Mouse (Mus musculus): ENCODE measurements around the gene Rock2. TPM values are rescaled to one million over a fixed set of nuclear protein-coding genes. Genes with fewer than 3 reads are reported as not detected.

The Rock2 gene
- polyA plus RNA-seq, 1 experiment from 2014 or later = 14.4 TPM

GRCm38 (mm10) chr12:16893656-16894395, 869 bp upstream of the Rock2 start:
- no peaks in the 10 kb centered on the region for H3K36me3 ChIP-seq
- WGBS (ENCODE audit: insufficient replicate concordance) = 5% methylated on average over 18 of the region's 18 CpGs
- H3K27me3 ChIP-seq (replicated peaks) = 0 out of 2 replicates have a peak, but pooled peaks cover 3% of the 10 kb centered on the region
- peak overlapping the region; percentile 93 for H3K27ac ChIP-seq
- H3K4me2 ChIP-seq = peak overlapping the region; percentile 84
- no peaks in the 10 kb centered on the region for H3K9me3 ChIP-seq (replicated peaks)
- H3K4me1 ChIP-seq = peaks cover 42% of the 10 kb centered on the region
- H3K4me3 ChIP-seq = peak overlapping the region; percentile 96
- H3K9ac ChIP-seq = peak overlapping the region; percentile 98
- ATAC-seq = no peak

DNA sequence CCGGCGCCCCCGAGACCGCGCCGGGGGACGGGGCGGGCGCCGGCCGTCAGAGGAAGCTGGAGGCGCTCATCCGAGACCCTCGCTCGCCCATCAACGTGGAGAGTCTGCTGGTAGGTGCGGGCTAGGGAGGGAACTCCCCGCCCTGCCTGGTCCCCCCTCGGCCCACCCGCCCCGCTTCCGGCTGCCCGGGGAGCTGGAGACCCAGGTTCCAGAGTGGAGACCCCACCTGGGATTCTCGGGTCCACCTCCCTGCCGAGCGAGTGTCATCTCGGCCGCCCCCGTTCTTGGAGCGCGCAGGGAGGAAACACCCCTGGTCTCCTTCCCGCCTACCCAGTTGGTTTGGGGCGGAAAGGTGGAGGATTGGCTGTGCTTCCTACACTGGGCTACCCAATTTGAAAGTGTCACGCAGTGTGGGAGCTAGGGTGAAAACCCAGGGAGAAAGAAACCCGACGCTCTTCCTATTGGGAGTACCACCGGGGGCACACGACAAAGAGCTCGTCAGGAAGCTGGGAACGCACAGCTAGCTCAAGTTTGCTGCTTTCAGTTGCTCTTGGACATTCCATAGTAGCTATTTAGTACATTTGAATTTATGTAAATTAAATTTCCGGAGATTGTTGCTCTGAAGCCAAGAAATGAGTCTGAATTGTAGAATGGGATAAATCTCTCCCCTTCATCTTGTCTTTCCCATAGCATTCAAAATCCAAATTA, 680 bp downstream of the Rock2 start:
- WGBS (ENCODE audit: insufficient replicate concordance) = under 1% methylated on average over 25 of the region's 41 CpGs
- Histone ChIP-seq H3K36me3 (no peaks in the 10 kb centered on the region), H3K27me3 (replicated peaks) (no peaks in the 10 kb centered on the region), H3K4me2 (peak overlapping the region; percentile 84), H3K4me1 (peaks cover 54% of the 10 kb centered on the region), H3K4me3 (peak overlapping the region; percentile 96), H3K9ac (peak overlapping the region; percentile 98), H3K27ac (peak overlapping the region; percentile 93), H3K9me3 (replicated peaks) (no peaks in the 10 kb centered on the region)
- ATAC-seq = peak; percentile 49

DNA sequence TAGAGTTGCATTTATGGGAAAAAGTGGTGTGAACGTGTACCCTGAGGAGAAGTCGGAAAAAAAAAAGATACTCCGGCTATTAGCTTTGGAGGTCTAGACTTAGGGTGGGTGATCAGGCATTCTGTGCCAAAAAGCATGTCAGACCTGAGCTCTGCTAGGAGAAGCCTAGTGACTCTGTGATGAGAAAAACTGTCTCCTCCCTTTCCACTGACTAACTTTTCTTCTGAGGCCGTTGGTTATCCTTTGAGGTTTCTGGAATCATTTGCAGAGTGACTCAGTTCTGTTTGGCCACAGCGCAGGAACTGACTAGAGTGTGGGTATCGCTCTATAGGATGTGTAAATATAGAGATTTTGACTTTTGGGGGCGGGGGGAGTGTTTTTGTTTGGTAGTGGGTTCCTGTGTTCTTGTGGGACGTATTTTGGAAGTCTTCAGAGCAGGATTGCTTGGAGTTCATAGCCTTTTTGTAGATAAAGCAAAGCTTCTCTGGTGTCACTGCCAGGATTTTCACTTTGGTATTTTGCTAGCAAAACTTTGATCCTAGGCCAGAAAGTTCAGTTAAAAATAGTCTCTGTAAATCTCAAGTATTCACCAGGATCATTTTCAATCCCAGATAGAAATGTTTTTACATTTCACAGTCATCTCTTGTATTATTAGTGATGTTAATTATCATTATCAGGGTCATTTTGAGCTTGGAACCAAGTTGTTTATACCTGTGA, 1.5 kb downstream of the Rock2 start:
- Histone ChIP-seq H3K4me2 (peak overlapping the region; percentile 84), H3K4me1 (peaks cover 61% of the 10 kb centered on the region), H3K27ac (peak overlapping the region; percentile 93; the same call in 1 of the 2 replicates), H3K9me3 (replicated peaks) (no peaks in the 10 kb centered on the region), H3K9ac (peak overlapping the region; percentile 98), H3K4me3 (peak overlapping the region; percentile 96), H3K36me3 (no peaks in the 10 kb centered on the region), H3K27me3 (replicated peaks) (no peaks in the 10 kb centered on the region)
- WGBS (ENCODE audit: insufficient replicate concordance) = 13% methylated on average over 8 of the region's 8 CpGs
- no peak for ATAC-seq

DNA sequence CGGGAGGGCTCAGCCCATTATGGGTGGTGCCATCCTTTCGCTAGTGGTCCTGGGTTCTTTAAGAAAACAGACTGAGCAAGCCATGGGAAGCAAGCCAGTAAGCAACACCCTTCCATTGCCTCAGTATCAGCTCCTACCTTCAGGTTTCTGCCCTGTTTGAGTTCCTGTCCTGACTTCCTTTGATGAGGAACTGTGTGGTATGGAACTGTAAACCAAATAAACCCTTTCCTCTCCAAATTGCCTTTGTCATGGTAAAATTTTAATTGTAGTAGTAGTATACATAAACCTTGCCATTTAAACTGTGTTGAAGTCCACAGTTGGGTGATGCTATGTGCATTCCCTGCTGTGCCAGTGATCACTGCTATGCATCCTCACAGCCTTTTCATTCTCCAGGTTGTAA, 2.5 kb downstream of the Rock2 start:
- Histone ChIP-seq H3K4me3 (0 out of 2 replicates have a peak overlapping the region, but pooled peaks have one; percentile 96), H3K27me3 (replicated peaks) (no peaks in the 10 kb centered on the region), H3K9me3 (replicated peaks) (no peaks in the 10 kb centered on the region), H3K4me2 (peak overlapping the region; percentile 84), H3K27ac (no peak overlapping the region), H3K36me3 (no peaks in the 10 kb centered on the region), H3K9ac (no peak overlapping the region), H3K4me1 (peaks cover 65% of the 10 kb centered on the region)
- no peak for ATAC-seq
- 45% methylated on average over 2 of the region's 2 CpGs for WGBS (ENCODE audit: insufficient replicate concordance)

DNA sequence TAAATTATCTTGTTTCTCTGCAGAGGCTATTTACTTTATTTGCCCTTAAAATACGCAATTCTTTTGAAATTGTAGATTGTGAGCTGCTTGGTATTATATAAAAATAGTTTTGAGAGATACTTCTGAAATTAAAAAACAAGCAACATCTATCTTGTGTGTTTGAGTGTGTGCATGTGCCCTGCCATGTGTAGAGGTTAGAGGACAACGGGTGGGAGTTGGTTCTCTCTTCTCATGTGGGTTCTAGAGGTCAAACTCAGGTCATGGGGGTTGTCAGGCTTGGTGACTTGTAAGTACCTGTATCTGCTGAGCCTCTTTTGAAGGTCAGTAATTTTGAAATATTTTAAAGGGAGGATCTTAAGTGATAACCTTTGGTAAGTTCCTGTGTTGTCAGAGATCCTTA, 3.5 kb downstream of the Rock2 start:
- Histone ChIP-seq H3K27me3 (replicated peaks) (no peaks in the 10 kb centered on the region), H3K9me3 (replicated peaks) (no peaks in the 10 kb centered on the region), H3K4me1 (peaks cover 58% of the 10 kb centered on the region), H3K9ac (no peak overlapping the region), H3K27ac (no peak overlapping the region), H3K4me3 (no peak overlapping the region), H3K36me3 (no peaks in the 10 kb centered on the region), H3K4me2 (0 out of 2 replicates have a peak overlapping the region, but pooled peaks have one; percentile 12)
- ATAC-seq = no peak
- WGBS (ENCODE audit: insufficient replicate concordance) = 52% methylated on average over 2 of the region's 2 CpGs

DNA sequence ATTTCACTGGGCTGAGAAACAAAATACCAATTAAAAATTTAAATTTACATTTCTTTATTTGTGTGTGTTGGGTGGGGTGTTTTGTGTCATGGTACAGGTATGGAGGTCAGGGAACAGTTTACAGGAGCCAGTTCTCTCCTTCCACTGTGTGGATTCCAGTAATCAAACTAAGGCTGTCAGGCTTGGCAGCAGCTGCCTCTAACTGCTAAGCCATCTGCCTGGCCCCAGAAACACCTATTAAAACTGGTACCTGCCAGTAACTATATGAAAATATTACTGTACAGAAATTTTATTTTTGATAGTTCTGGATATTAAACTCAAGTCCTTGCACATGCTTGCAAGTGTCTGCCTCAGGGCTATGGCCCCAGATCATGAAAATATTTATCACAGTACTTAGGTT, 4.1 kb downstream of the Rock2 start:
- Histone ChIP-seq H3K4me1 (peaks cover 54% of the 10 kb centered on the region), H3K4me3 (no peak overlapping the region), H3K27me3 (replicated peaks) (no peaks in the 10 kb centered on the region), H3K9me3 (replicated peaks) (no peaks in the 10 kb centered on the region), H3K36me3 (no peaks in the 10 kb centered on the region), H3K9ac (no peak overlapping the region), H3K4me2 (no peak overlapping the region), H3K27ac (no peak overlapping the region)
- no peak for ATAC-seq

DNA sequence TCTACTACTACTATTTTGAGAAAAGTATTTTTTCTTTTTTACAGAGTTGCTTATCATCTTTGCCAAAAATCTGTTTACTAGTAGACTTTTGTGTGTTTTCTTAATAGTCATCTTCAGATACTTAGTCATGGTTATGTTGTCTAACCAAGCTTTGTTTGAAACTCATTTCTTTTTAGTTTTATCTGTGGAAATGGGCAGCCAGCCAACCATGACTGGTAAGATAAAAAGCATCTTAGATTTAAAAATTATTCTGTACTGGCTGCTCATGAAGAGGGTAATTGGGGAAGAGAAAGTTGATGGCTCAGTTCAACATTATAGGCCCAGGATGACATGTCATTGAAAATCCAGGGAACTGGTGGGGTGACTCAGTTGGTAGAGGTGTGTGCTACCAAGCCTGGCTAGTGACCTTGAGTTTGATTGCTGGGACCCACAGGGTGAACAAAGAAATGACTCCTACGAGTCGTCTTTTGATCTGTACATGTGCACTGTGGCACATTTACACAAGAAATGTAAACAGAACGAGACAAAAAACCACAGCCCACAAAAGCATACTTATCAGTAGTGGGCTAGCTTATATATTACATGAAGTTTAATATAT, 6.0 kb downstream of the Rock2 start:
- no peaks in the 10 kb centered on the region for H3K36me3 ChIP-seq
- 0 out of 2 replicates have a peak overlapping the region, but pooled peaks have one; percentile 45 for H3K27ac ChIP-seq
- peaks cover 52% of the 10 kb centered on the region for H3K4me1 ChIP-seq
- 0 out of 2 replicates have a peak, but pooled peaks have one; percentile 21 for ATAC-seq
- H3K27me3 ChIP-seq (replicated peaks) = no peaks in the 10 kb centered on the region
- H3K4me2 ChIP-seq = no peak overlapping the region
- no peak overlapping the region for H3K4me3 ChIP-seq
- WGBS (ENCODE audit: insufficient replicate concordance) = 39% methylated on average over 3 of the region's 3 CpGs
- peak overlapping the region; percentile 23; the same call in 1 of the 2 replicates for H3K9ac ChIP-seq
- no peaks in the 10 kb centered on the region for H3K9me3 ChIP-seq (replicated peaks)

DNA sequence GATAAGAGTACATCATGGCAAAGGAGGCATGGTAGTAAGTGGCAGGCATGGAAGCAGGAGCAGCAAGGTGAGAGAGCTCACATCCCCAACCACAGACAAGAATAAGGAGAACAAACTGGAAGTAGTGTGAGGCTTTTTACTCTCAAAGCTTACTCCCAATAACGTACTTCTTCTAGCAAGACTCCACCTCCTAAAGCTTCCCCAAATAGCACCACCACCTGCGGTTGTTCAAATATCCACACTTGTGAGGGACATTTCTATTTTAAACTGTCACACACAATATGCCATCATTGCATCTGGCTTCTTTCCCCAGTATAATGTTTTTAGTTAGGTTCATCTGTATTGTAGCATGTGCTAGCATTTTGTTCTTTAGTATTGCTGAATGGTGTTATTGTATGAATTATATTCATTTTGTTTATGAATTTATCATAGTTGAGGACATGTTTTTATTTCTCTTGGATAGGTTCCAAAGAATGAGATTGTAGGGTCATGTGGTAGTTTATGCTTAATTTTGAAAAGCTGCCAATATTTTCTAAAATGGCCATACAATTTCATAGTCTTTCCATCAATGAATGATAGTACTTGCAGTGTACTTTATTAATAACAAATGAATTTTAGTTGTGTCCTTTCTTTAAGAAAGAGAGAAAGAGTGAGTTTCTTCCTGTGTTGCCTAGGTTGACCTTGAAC, 9.4 kb downstream of the Rock2 start:
- Histone ChIP-seq H3K27ac (no peak overlapping the region), H3K36me3 (no peaks in the 10 kb centered on the region), H3K9ac (no peak overlapping the region), H3K4me3 (no peak overlapping the region), H3K4me2 (no peak overlapping the region), H3K27me3 (replicated peaks) (no peaks in the 10 kb centered on the region), H3K9me3 (replicated peaks) (no peaks in the 10 kb centered on the region), H3K4me1 (peaks cover 25% of the 10 kb centered on the region)
- no peak for ATAC-seq
- WGBS (ENCODE audit: insufficient replicate concordance) = 63% methylated on average over 2 of the region's 2 CpGs

DNA sequence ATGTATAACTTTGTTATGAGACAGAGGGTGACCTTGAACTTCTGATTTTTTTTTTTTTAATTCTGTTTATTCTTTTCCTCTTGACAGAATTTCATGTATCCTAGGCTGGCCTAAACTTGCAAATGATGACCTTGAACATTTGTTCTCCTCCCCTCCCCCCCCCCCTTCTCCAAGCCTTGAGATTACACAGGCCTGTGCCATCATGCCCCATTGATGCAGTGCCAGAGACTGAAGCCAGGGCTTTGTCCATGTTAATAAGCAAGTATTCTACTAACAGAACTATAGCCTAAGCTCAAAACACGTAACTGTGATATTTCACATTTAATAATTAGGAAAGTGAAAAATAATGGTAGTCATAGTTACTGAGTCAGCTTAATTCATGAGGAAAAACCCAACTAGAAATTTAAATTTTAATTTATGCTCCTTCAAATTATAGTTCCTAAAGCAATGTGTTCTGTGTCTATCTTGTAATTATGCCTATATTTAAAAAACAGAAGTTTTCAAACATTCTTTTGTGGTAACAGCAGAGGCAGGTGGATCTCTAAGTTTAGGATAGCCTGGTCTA, 12.7 kb downstream of the Rock2 start:
- Histone ChIP-seq H3K36me3 (no peaks in the 10 kb centered on the region), H3K4me1 (peaks cover 13% of the 10 kb centered on the region; the same call in 1 of the 2 replicates), H3K27me3 (replicated peaks) (no peaks in the 10 kb centered on the region), H3K4me3 (no peak overlapping the region), H3K27ac (no peak overlapping the region), H3K9ac (no peak overlapping the region), H3K9me3 (replicated peaks) (no peaks in the 10 kb centered on the region), H3K4me2 (no peak overlapping the region)
- WGBS (ENCODE audit: insufficient replicate concordance) = 85% methylated on average over 1 of the region's 1 CpGs
- no peak for ATAC-seq

- H3K4me3 ChIP-seq = no peak overlapping the region
- ATAC-seq = no peak
- no peaks in the 10 kb centered on the region for H3K27me3 ChIP-seq (replicated peaks)
- no peaks in the 10 kb centered on the region for H3K9me3 ChIP-seq (replicated peaks)
- no peak overlapping the region for H3K4me2 ChIP-seq
- no peaks in the 10 kb centered on the region for H3K36me3 ChIP-seq
- H3K4me1 ChIP-seq = peaks cover 17% of the 10 kb centered on the region; the same call in 1 of the 2 replicates
- no peak overlapping the region for H3K9ac ChIP-seq
- WGBS (ENCODE audit: insufficient replicate concordance) = 76% methylated on average over 1 of the region's 1 CpGs
- H3K27ac ChIP-seq = no peak overlapping the region
These were observed 13.4 kb downstream of the Rock2 start for GRCm38 (mm10) chr12:16907953-16908648.

All from liver, embryonic 12.5 days (tissue).